Mouse (Mus musculus) limb, embryonic 14.5 days (tissue): ENCODE measurements around the gene Galnt18. TPM values are rescaled to one million over a fixed set of nuclear protein-coding genes. Genes with fewer than 3 reads are reported as not detected.

Source experiments
- ATAC-seq: fragments of 200-750 bp; cut with Nextera tagmentation; 2 replicates; pipeline ENCODE4 v1.8.0; 2017; ENCODE audit warnings: low read depth, moderate number of reproducible peaks, moderate TSS enrichment; ENCODE audit not compliant: low FRiP score
- DNase-seq: peaks from one replicate; pipeline ENCODE4 v3.0.0-alpha.2; 2015; ENCODE audit warnings: low spot score
- H3K27ac ChIP-seq: fragments of 300-500 bp; sonication (generic); replicated peaks from 2 replicates; pipeline ENCODE4 v1.5.1; 2014; ENCODE audit warnings: low read depth, mild to moderate bottlenecking, low read length, moderate library complexity, mixed read lengths
- H3K27me3 ChIP-seq: fragments of 300-500 bp; sonication (generic); 2 replicates; pipeline ENCODE4 v1.6.1; 2014; ENCODE audit warnings: low read length, mixed read lengths; ENCODE audit not compliant: control insufficient read depth, insufficient read depth
- H3K36me3 ChIP-seq: fragments of 300-500 bp; sonication (generic); 2 replicates; pipeline ENCODE4 v1.6.1; 2014; ENCODE audit warnings: mild to moderate bottlenecking, low read length, moderate library complexity, mixed read lengths; ENCODE audit not compliant: control insufficient read depth, insufficient read depth
- H3K4me1 ChIP-seq: fragments of 300-500 bp; sonication (generic); 2 replicates; pipeline ENCODE4 v1.6.1; 2014; ENCODE audit warnings: antibody characterized with exemption, low read length, mixed read lengths; ENCODE audit not compliant: control insufficient read depth, insufficient read depth
- H3K4me2 ChIP-seq: fragments of 300-500 bp; sonication (generic); replicated peaks from 2 replicates; pipeline ENCODE4 v1.6.1; 2014; ENCODE audit warnings: low read depth, mild to moderate bottlenecking, low read length, moderate library complexity; ENCODE audit not compliant: severe bottlenecking
- H3K4me3 ChIP-seq: fragments of 300-500 bp; sonication (generic); replicated peaks from 2 replicates; pipeline ENCODE4 v1.5.1; 2014; ENCODE audit warnings: low read length
- H3K9ac ChIP-seq: fragments of 300-500 bp; sonication (generic); 2 replicates; pipeline ENCODE4 v1.6.1; 2014; ENCODE audit warnings: mild to moderate bottlenecking, low read depth, low read length, moderate library complexity; ENCODE audit not compliant: severe bottlenecking
- H3K9me3 ChIP-seq: fragments of 300-500 bp; sonication (generic); 2 replicates; pipeline ENCODE4 v1.6.1; 2016; ENCODE audit warnings: low read length; ENCODE audit not compliant: control insufficient read depth
- POLR2A ChIP-seq: fragments of 200-500 bp; IDR thresholded peaks from 2 replicates; pipeline ENCODE4 v1.8.0; 2012; ENCODE audit warnings: inconsistent platforms, mild to moderate bottlenecking, moderate library complexity, borderline replicate concordance; ENCODE audit not compliant: insufficient read depth, insufficient read length; ENCODE audit errors: extremely low read depth
- WGBS: fragments of 180-500 bp; shearing (Covaris S2); extraction: QIAGEN DNeasy Blood & Tissue Kit; methylation state at CpG from one replicate; pipeline ENCODE4 v1.1.7; 2014; 5-methylcytosine and 5-hydroxymethylcytosine counted together
- polyA plus RNA-seq, 2 experiments: library from polyadenylated mRNA; depleted of rRNA in 1 of 2; stranded (reverse) in 1 of 2; unstranded in 1 of 2; fragments of >200 nt; fragmentation: Nextera tagmentation in 1 of 2; extraction: Ambion mirVana in 1 of 2; gene quantifications; 2 replicates each; pipeline versions ENCODE4 v1.2.1 to v1.2.3; 2012 to 2014

Gene Galnt18
- polyA plus RNA-seq, 2 experiments = 19.1 to 24.7 TPM

- Histone ChIP-seq H3K9me3 (no peaks in the 10 kb centered on the region), H3K4me1 (no peaks in the 10 kb centered on the region), H3K27ac (no peak overlapping the region), H3K4me3 (no peak overlapping the region), H3K36me3 (no peaks in the 10 kb centered on the region), H3K4me2 (no peak overlapping the region), H3K9ac (no peak overlapping the region), H3K27me3 (no peaks in the 10 kb centered on the region)
- 66% methylated on average over 5 of the region's 5 CpGs for WGBS
- no peak for TF ChIP-seq POLR2A
- ATAC-seq (no peak), DNase-seq (no peak)
Measured at GRCm38 (mm10) chr7:111625736-111626135, 154.0 kb downstream of the Galnt18 start.

- Histone ChIP-seq H3K36me3 (no peaks in the 10 kb centered on the region), H3K4me1 (peaks cover 4% of the 10 kb centered on the region; the same call in 1 of the 2 replicates), H3K9ac (no peak overlapping the region), H3K4me2 (no peak overlapping the region), H3K4me3 (no peak overlapping the region), H3K27me3 (no peaks in the 10 kb centered on the region), H3K9me3 (no peaks in the 10 kb centered on the region), H3K27ac (0 out of 2 replicates have a peak overlapping the region, but pooled peaks have one; percentile 26)
- TF ChIP-seq POLR2A = no peak
- no peak for DNase-seq
- no peak for ATAC-seq
- WGBS = 54% methylated on average over 16 of the region's 16 CpGs
Measured at GRCm38 (mm10) chr7:111616231-111616937, 163.4 kb downstream of the Galnt18 start.

GRCm38 (mm10) chr7:111614471-111614870 is 165.3 kb downstream of the Galnt18 start:
- Histone ChIP-seq H3K27me3 (no peaks in the 10 kb centered on the region), H3K36me3 (no peaks in the 10 kb centered on the region), H3K4me3 (no peak overlapping the region), H3K4me2 (no peak overlapping the region), H3K9ac (no peak overlapping the region), H3K9me3 (no peaks in the 10 kb centered on the region), H3K27ac (no peak overlapping the region), H3K4me1 (peaks cover 4% of the 10 kb centered on the region; the same call in 1 of the 2 replicates)
- DNase-seq = no peak
- ATAC-seq = no peak
- no peak for TF ChIP-seq POLR2A
- 71% methylated on average over 1 of the region's 1 CpGs for WGBS

- H3K9ac ChIP-seq = no peak overlapping the region
- no peak overlapping the region for H3K27ac ChIP-seq
- H3K36me3 ChIP-seq = no peaks in the 10 kb centered on the region
- DNase-seq (no peak), ATAC-seq (no peak)
- no peaks in the 10 kb centered on the region for H3K9me3 ChIP-seq
- 86% methylated on average over 2 of the region's 2 CpGs for WGBS
- H3K4me1 ChIP-seq = no peaks in the 10 kb centered on the region
- no peaks in the 10 kb centered on the region for H3K27me3 ChIP-seq
- no peak for TF ChIP-seq POLR2A
- no peak overlapping the region for H3K4me2 ChIP-seq
- H3K4me3 ChIP-seq = no peak overlapping the region
Measured at GRCm38 (mm10) chr7:111607476-111607875, 172.3 kb downstream of the Galnt18 start.

GRCm38 (mm10) chr7:111606091-111606490 is 173.7 kb downstream of the Galnt18 start:
- TF ChIP-seq POLR2A = no peak
- Histone ChIP-seq H3K9me3 (no peaks in the 10 kb centered on the region), H3K27ac (no peak overlapping the region), H3K4me2 (no peak overlapping the region), H3K36me3 (no peaks in the 10 kb centered on the region), H3K4me3 (no peak overlapping the region), H3K4me1 (no peaks in the 10 kb centered on the region), H3K27me3 (no peaks in the 10 kb centered on the region), H3K9ac (no peak overlapping the region)
- 92% methylated on average over 3 of the region's 3 CpGs for WGBS
- DNase-seq (no peak), ATAC-seq (no peak)
